Mouse (Mus musculus) intestine, embryonic 15.5 days (tissue): ENCODE data around the gene Utp11. TPM values are rescaled to one million over a fixed set of nuclear protein-coding genes. Genes with fewer than 3 reads are reported as not detected.

Source experiments
- ATAC-seq: fragments of 200-750 bp; cut with Nextera tagmentation; 2 replicates; pipeline ENCODE4 v1.8.0; 2017; ENCODE audit warnings: moderate TSS enrichment, moderate library complexity
- H3K27ac ChIP-seq: fragments of 300-500 bp; sonication (generic); 2 replicates; pipeline ENCODE4 v1.5.1; 2015; ENCODE audit warnings: mild to moderate bottlenecking, inconsistent platforms
- H3K27me3 ChIP-seq: fragments of 300-500 bp; sonication (generic); replicated peaks from 2 replicates; pipeline ENCODE4 v1.6.1; 2015; ENCODE audit warnings: inconsistent platforms
- H3K36me3 ChIP-seq: fragments of 300-500 bp; sonication (generic); 2 replicates; pipeline ENCODE4 v1.6.1; 2015; ENCODE audit warnings: inconsistent platforms
- H3K4me1 ChIP-seq: fragments of 300-500 bp; sonication (generic); replicated peaks from 2 replicates; pipeline ENCODE4 v1.6.1; 2015; ENCODE audit warnings: inconsistent platforms
- H3K4me2 ChIP-seq: fragments of 300-500 bp; sonication (generic); replicated peaks from 2 replicates; pipeline ENCODE4 v1.6.1; 2015; ENCODE audit warnings: mild to moderate bottlenecking, inconsistent platforms
- H3K4me3 ChIP-seq: fragments of 300-500 bp; sonication (generic); replicated peaks from 2 replicates; pipeline ENCODE4 v1.5.1; 2015; ENCODE audit warnings: inconsistent platforms
- H3K9ac ChIP-seq: fragments of 300-500 bp; sonication (generic); 2 replicates; pipeline ENCODE4 v1.6.1; 2015; ENCODE audit warnings: inconsistent platforms
- H3K9me3 ChIP-seq: fragments of 300-500 bp; sonication (generic); 2 replicates; pipeline ENCODE4 v1.6.1; 2016; ENCODE audit warnings: inconsistent platforms
- WGBS: fragments of 180-500 bp; shearing (Covaris S2); methylation state at CpG from one replicate; pipeline ENCODE4 v1.1.7; 2015; 5-methylcytosine and 5-hydroxymethylcytosine counted together
- polyA plus RNA-seq: library from polyadenylated mRNA; unstranded; fragments of >200 nt; fragmentation: Nextera tagmentation; extraction: Ambion mirVana; gene quantifications from 2 replicates; pipeline ENCODE4 v1.2.1, GENCODE M21; 2015

The Utp11 gene
- polyA plus RNA-seq, 1 experiment from 2014 or later: 67.6 TPM

- peak overlapping the region; percentile 89 for H3K27ac ChIP-seq
- peak overlapping the region; percentile 76 for H3K9ac ChIP-seq
- peaks cover 48% of the 10 kb centered on the region for H3K4me1 ChIP-seq
- no peaks in the 10 kb centered on the region for H3K36me3 ChIP-seq
- H3K4me3 ChIP-seq: peak overlapping the region; percentile 69
- 41% methylated on average over 5 of the region's 5 CpGs for WGBS
- H3K9me3 ChIP-seq: no peaks in the 10 kb centered on the region
- no peaks in the 10 kb centered on the region for H3K27me3 ChIP-seq
- H3K4me2 ChIP-seq: peak overlapping the region; percentile 78
- ATAC-seq: no peak
Observed at GRCm38 (mm10) chr4:124701916-124702315, 8.5 kb upstream of the Utp11 start.

GRCm38 (mm10) chr4:124701052-124701845 is 7.8 kb upstream of the Utp11 start:
- Histone ChIP-seq H3K9me3 (no peaks in the 10 kb centered on the region), H3K4me3 (peak overlapping the region; percentile 69), H3K4me2 (peak overlapping the region; percentile 78), H3K36me3 (no peaks in the 10 kb centered on the region), H3K27me3 (no peaks in the 10 kb centered on the region), H3K9ac (peak overlapping the region; percentile 76), H3K4me1 (peaks cover 47% of the 10 kb centered on the region), H3K27ac (peak overlapping the region; percentile 89)
- 3% methylated on average over 22 of the region's 22 CpGs for WGBS
- ATAC-seq: peak; percentile 26

- 0% methylated on average over 59 of the region's 59 CpGs for WGBS
- Histone ChIP-seq H3K4me3 (peak within 1 kb of the TSS; percentile 69), H3K4me1 (peaks cover 43% of the 10 kb centered on the region), H3K27ac (peak within 1 kb of the TSS; percentile 89), H3K27me3 (no peaks in the 10 kb centered on the region), H3K36me3 (no peaks in the 10 kb centered on the region), H3K9me3 (no peaks in the 10 kb centered on the region), H3K9ac (peak within 1 kb of the TSS; percentile 76), H3K4me2 (peak within 1 kb of the TSS; percentile 78)
- ATAC-seq: peak; percentile 79
Observed at GRCm38 (mm10) chr4:124700248-124700971, 7.0 kb upstream of the Utp11 start, which contains the start of gene Fhl3. TSS of gene Fhl3 (plus strand) at chr4:124700701.

GRCm38 (mm10) chr4:124699791-124700190 is 6.4 kb upstream of the Utp11 start:
- Histone ChIP-seq H3K27ac (peak overlapping the region; percentile 89), H3K27me3 (no peaks in the 10 kb centered on the region), H3K9me3 (no peaks in the 10 kb centered on the region), H3K4me1 (peaks cover 37% of the 10 kb centered on the region), H3K4me3 (peak overlapping the region; percentile 69), H3K9ac (peak overlapping the region; percentile 76), H3K4me2 (peak overlapping the region; percentile 78), H3K36me3 (no peaks in the 10 kb centered on the region)
- 0 out of 2 replicates have a peak, but pooled peaks have one; percentile 0 for ATAC-seq
- 18% methylated on average over 6 of the region's 6 CpGs for WGBS

GRCm38 (mm10) chr4:124695786-124696516 is 2.6 kb upstream of the Utp11 start:
- Histone ChIP-seq H3K27me3 (no peaks in the 10 kb centered on the region), H3K9me3 (no peaks in the 10 kb centered on the region), H3K36me3 (no peaks in the 10 kb centered on the region), H3K4me2 (peak overlapping the region; percentile 37), H3K27ac (no peak overlapping the region), H3K9ac (no peak overlapping the region; the same call in 1 of the 2 replicates), H3K4me1 (peaks cover 17% of the 10 kb centered on the region), H3K4me3 (0 out of 2 replicates have a peak overlapping the region, but pooled peaks have one; percentile 1)
- 8% methylated on average over 18 of the region's 18 CpGs for WGBS
- ATAC-seq: no peak

- 81% methylated on average over 2 of the region's 2 CpGs for WGBS
- Histone ChIP-seq H3K4me1 (peaks cover 12% of the 10 kb centered on the region), H3K27ac (no peak overlapping the region), H3K27me3 (no peaks in the 10 kb centered on the region), H3K4me3 (no peak overlapping the region), H3K9me3 (no peaks in the 10 kb centered on the region), H3K9ac (no peak overlapping the region), H3K36me3 (no peaks in the 10 kb centered on the region), H3K4me2 (no peak overlapping the region)
- no peak for ATAC-seq
Observed at GRCm38 (mm10) chr4:124694572-124694971, 1.2 kb upstream of the Utp11 start.

- Histone ChIP-seq H3K27ac (no peak overlapping the region), H3K4me2 (peak overlapping the region; percentile 68), H3K4me3 (peak overlapping the region; percentile 74), H3K9ac (peak overlapping the region; percentile 83), H3K27me3 (no peaks in the 10 kb centered on the region), H3K4me1 (peaks cover 7% of the 10 kb centered on the region; the same call in 1 of the 2 replicates), H3K9me3 (no peaks in the 10 kb centered on the region), H3K36me3 (no peaks in the 10 kb centered on the region)
- no peak for ATAC-seq
- WGBS: 63% methylated on average over 3 of the region's 3 CpGs
Observed at GRCm38 (mm10) chr4:124692416-124692861, 961 bp downstream of the Utp11 start.

GRCm38 (mm10) chr4:124691455-124691854 is 1.9 kb downstream of the Utp11 start:
- ATAC-seq: no peak

GRCm38 (mm10) chr4:124685897-124686402 is 7.5 kb downstream of the Utp11 start:
- H3K27ac ChIP-seq: no peak overlapping the region
- no peaks in the 10 kb centered on the region for H3K9me3 ChIP-seq
- peaks cover 12% of the 10 kb centered on the region for H3K36me3 ChIP-seq
- H3K27me3 ChIP-seq: no peaks in the 10 kb centered on the region
- ATAC-seq: no peak
- H3K4me3 ChIP-seq: no peak overlapping the region
- no peaks in the 10 kb centered on the region for H3K4me1 ChIP-seq
- no peak overlapping the region for H3K4me2 ChIP-seq
- WGBS: 80% methylated on average over 8 of the region's 8 CpGs
- no peak overlapping the region for H3K9ac ChIP-seq

More at GRCm38 (mm10) chr4:124691455-124691854, 1.9 kb downstream of the Utp11 start:
- Histone ChIP-seq H3K4me2 (no peak overlapping the region), H3K4me1 (peaks cover 7% of the 10 kb centered on the region; the same call in 1 of the 2 replicates), H3K9me3 (no peaks in the 10 kb centered on the region), H3K4me3 (no peak overlapping the region), H3K9ac (no peak overlapping the region), H3K27me3 (no peaks in the 10 kb centered on the region), H3K36me3 (no peaks in the 10 kb centered on the region), H3K27ac (no peak overlapping the region)
- 85% methylated on average over 8 of the region's 8 CpGs for WGBS

GRCm38 (mm10) chr4:124685453-124685852 is 7.9 kb downstream of the Utp11 start:
- Histone ChIP-seq H3K4me2 (no peak overlapping the region), H3K36me3 (peaks cover 16% of the 10 kb centered on the region), H3K9ac (no peak overlapping the region), H3K27me3 (no peaks in the 10 kb centered on the region), H3K4me3 (no peak overlapping the region), H3K27ac (no peak overlapping the region), H3K9me3 (no peaks in the 10 kb centered on the region), H3K4me1 (no peaks in the 10 kb centered on the region)
- WGBS: 84% methylated on average over 8 of the region's 8 CpGs
- ATAC-seq: no peak

- Histone ChIP-seq H3K27me3 (no peaks in the 10 kb centered on the region), H3K4me2 (no peak overlapping the region), H3K4me3 (no peak overlapping the region), H3K9me3 (no peaks in the 10 kb centered on the region), H3K4me1 (no peaks in the 10 kb centered on the region), H3K9ac (no peak overlapping the region), H3K36me3 (peaks cover 20% of the 10 kb centered on the region), H3K27ac (no peak overlapping the region)
- 75% methylated on average over 4 of the region's 4 CpGs for WGBS
- no peak for ATAC-seq
Observed at GRCm38 (mm10) chr4:124685004-124685403, 8.4 kb downstream of the Utp11 start.
